Mouse (Mus musculus): ENCODE measurements around the gene Tom1. TPM values are rescaled to one million over a fixed set of nuclear protein-coding genes. Genes with fewer than 3 reads are reported as not detected.

Gene Tom1
- total RNA-seq, 2 experiments from 2014 or later, result 9.5 to 18.0 TPM

GRCm38 (mm10) chr8:75084382-75085064 lies 51.0 kb downstream of the Tom1 start:
- no peak for ATAC-seq (replicated peaks; ENCODE audit: low FRiP score, poor library complexity, severe bottlenecking)

GRCm38 (mm10) chr8:75086002-75086401 lies 52.5 kb downstream of the Tom1 start:
- ATAC-seq (replicated peaks; ENCODE audit: low FRiP score, poor library complexity, severe bottlenecking), result no peak

- no peak for ATAC-seq (replicated peaks; ENCODE audit: low FRiP score, poor library complexity, severe bottlenecking)
These were observed 53.6 kb downstream of the Tom1 start for GRCm38 (mm10) chr8:75087127-75087526.

GRCm38 (mm10) chr8:75088989-75089881 lies 55.7 kb downstream of the Tom1 start:
- no peak for ATAC-seq (replicated peaks; ENCODE audit: low FRiP score, poor library complexity, severe bottlenecking)

GRCm38 (mm10) chr8:75090781-75091365 lies 57.4 kb downstream of the Tom1 start:
- no peak for ATAC-seq (replicated peaks; ENCODE audit: low FRiP score, poor library complexity, severe bottlenecking)

- peak; percentile 66 for ATAC-seq (replicated peaks; ENCODE audit: low FRiP score, poor library complexity, severe bottlenecking)
These were observed 60.1 kb downstream of the Tom1 start, which contains the start of gene Hmox1 for GRCm38 (mm10) chr8:75093399-75094156. Gene Hmox1, plus strand, starts transcription at chr8:75093621.

GRCm38 (mm10) chr8:75102956-75103355 lies 69.5 kb downstream of the Tom1 start:
- no peak for ATAC-seq (replicated peaks; ENCODE audit: low FRiP score, poor library complexity, severe bottlenecking)

- ATAC-seq (replicated peaks; ENCODE audit: low FRiP score, poor library complexity, severe bottlenecking), result no peak
These were observed 69.9 kb downstream of the Tom1 start for GRCm38 (mm10) chr8:75103376-75103878.

GRCm38 (mm10) chr8:75108527-75109235 lies 75.2 kb downstream of the Tom1 start:
- peak; percentile 84 for ATAC-seq (replicated peaks; ENCODE audit: low FRiP score, poor library complexity, severe bottlenecking)

GRCm38 (mm10) chr8:75109236-75109967 lies 75.9 kb downstream of the Tom1 start, which contains the start of gene Mcm5:
Gene Mcm5, plus strand, starts transcription at chr8:75109569.
- ATAC-seq (replicated peaks; ENCODE audit: low FRiP score, poor library complexity, severe bottlenecking), result peak; percentile 92

GRCm38 (mm10) chr8:75110093-75110492 lies 76.6 kb downstream of the Tom1 start:
- no peak; the same call in 1 of the 2 replicates for ATAC-seq (replicated peaks; ENCODE audit: low FRiP score, poor library complexity, severe bottlenecking)

GRCm38 (mm10) chr8:75118505-75118904 lies 85.0 kb downstream of the Tom1 start:
- ATAC-seq (replicated peaks; ENCODE audit: low FRiP score, poor library complexity, severe bottlenecking), result no peak

- no peak for ATAC-seq (replicated peaks; ENCODE audit: low FRiP score, poor library complexity, severe bottlenecking)
These were observed 85.8 kb downstream of the Tom1 start for GRCm38 (mm10) chr8:75119287-75119686.

Other genes with a start within 250 kb of the Tom1 start
- gene Isx, start 160.5 kb upstream of the Tom1 start, total RNA-seq (2015; ENCODE audit: low replicate concordance), result not detected in 2 replicates
- not detected in 2 replicates for gene Isx, start 160.5 kb upstream of the Tom1 start, total RNA-seq (2017; ENCODE audit: low replicate concordance)
- gene Hmgxb4, start 40.3 kb upstream of the Tom1 start, total RNA-seq (2015; ENCODE audit: low replicate concordance), result 63.7 and 87.2 TPM in 2 replicates
- 40.6 and 65.0 TPM in 2 replicates for gene Hmgxb4, start 40.3 kb upstream of the Tom1 start, total RNA-seq (2017; ENCODE audit: low replicate concordance)
- 66.7 and 90.8 TPM in 2 replicates for gene Hmox1, start 59.9 kb downstream of the Tom1 start, total RNA-seq (2015; ENCODE audit: low replicate concordance)
- gene Hmox1, start 59.9 kb downstream of the Tom1 start, total RNA-seq (2017; ENCODE audit: low replicate concordance), result 68.0 and 100 TPM in 2 replicates
- 54.1 and 104 TPM in 2 replicates for gene Mcm5, start 75.9 kb downstream of the Tom1 start, total RNA-seq (2015; ENCODE audit: low replicate concordance)
- gene Mcm5, start 75.9 kb downstream of the Tom1 start, total RNA-seq (2017; ENCODE audit: low replicate concordance), result 166 and 198 TPM in 2 replicates
- not detected in 2 replicates for gene Rasd2, start 180.2 kb downstream of the Tom1 start, total RNA-seq (2015; ENCODE audit: low replicate concordance)
- gene Rasd2, start 180.2 kb downstream of the Tom1 start, total RNA-seq (2017; ENCODE audit: low replicate concordance), result not detected in 2 replicates